In the genomic region with DNA sequence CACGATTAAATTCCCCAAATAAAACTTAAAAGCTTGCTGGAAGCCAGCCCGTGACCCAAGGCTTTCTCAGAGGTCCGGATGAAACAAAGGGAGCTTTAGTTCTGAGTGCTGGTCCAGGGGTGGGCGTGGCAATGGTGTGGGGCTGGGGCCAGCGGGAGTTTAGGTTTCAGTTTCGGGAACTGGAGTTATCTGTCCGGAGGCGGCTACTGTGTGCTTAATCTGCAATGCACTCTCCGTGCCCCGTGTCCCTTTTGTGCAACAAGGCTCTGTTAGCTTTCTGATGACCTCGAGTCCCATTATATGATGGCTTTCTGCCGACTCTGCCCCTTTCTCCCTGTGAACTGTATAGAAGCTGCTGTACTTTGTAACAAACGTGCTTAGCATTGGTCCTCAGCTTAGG, we compare ENCODE assay signal across 8 mouse cellular contexts. TPM values are rescaled to one million over a fixed set of nuclear protein-coding genes. Genes with fewer than 3 reads are reported as not detected.
DNase-seq lines count a peak whose midpoint lies in the region; ATAC-seq and TF ChIP-seq lines count a peak whose summit lies in the region.

No protein-coding gene starts in this region.

- TF ChIP-seq CTCF in heart, adult 2 months (IDR thresholded peaks at IDR 0.05), result no peak

- no peaks in the 10 kb centered on the region for H3K27me3 ChIP-seq in heart, adult 2 months (ENCODE audit: control insufficient read depth, insufficient read depth, low read length)
- no peaks in the 10 kb centered on the region for H3K27me3 ChIP-seq in lung, embryonic 16.5 days (ENCODE audit: control insufficient read depth, insufficient read depth, low read depth, low read length)
- H3K27me3 ChIP-seq in splenic B cell, adult 2 months (ENCODE audit: control insufficient read depth, insufficient read depth, low read length, poor library complexity, severe bottlenecking), result no peaks in the 10 kb centered on the region

- WGBS in heart, adult 2 months, result 2% methylated on average over 13 of the region's 13 CpGs
- 8% methylated on average over 13 of the region's 13 CpGs for WGBS in lung, embryonic 16.5 days

- peak overlapping the region; percentile 13 for H3K27ac ChIP-seq in heart, adult 2 months
- H3K27ac ChIP-seq in lung, embryonic 16.5 days (ENCODE audit: low read length), result peak overlapping the region; percentile 53

- TF ChIP-seq POLR2A in heart, adult 2 months (IDR thresholded peaks at IDR 0.05; ENCODE audit: insufficient read depth, low read depth, low read length), result no peak

- peaks cover 3% of the 10 kb centered on the region; the same call in 1 of the 2 replicates for H3K4me1 ChIP-seq in heart, adult 2 months (ENCODE audit: control insufficient read depth, insufficient read depth, low read length)
- no peaks in the 10 kb centered on the region; the same call in 1 of the 2 replicates for H3K4me1 ChIP-seq in lung, embryonic 16.5 days (replicated peaks; ENCODE audit: control insufficient read depth, insufficient read depth, low read length)

- no peak for TF ChIP-seq EP300 in heart, adult 2 months (IDR thresholded peaks at IDR 0.05; ENCODE audit: insufficient read depth, low read depth, low read length)

- intact Hi-C loops in heart, adult 2 months (cut with DNase I), result no loop called here

- no peaks in the 10 kb centered on the region for H3K36me3 ChIP-seq in heart, adult 2 months (ENCODE audit: control insufficient read depth, insufficient read depth, low read length)
- no peaks in the 10 kb centered on the region for H3K36me3 ChIP-seq in lung, embryonic 16.5 days (ENCODE audit: control insufficient read depth, insufficient read depth, low read length)
- H3K36me3 ChIP-seq in splenic B cell, adult 2 months (ENCODE audit: control insufficient read depth, insufficient read depth, low read length, poor library complexity, severe bottlenecking), result no peaks in the 10 kb centered on the region

- no peaks in the 10 kb centered on the region for H3K79me2 ChIP-seq in heart, adult 2 months (replicated peaks; ENCODE audit: control insufficient read depth, insufficient read depth, low read length)

- peak overlapping the region; percentile 63 for H3K4me2 ChIP-seq in lung, embryonic 16.5 days (ENCODE audit: low read depth, low read length)

- no peaks in the 10 kb centered on the region for H3K9me3 ChIP-seq in lung, embryonic 16.5 days (ENCODE audit: control insufficient read depth, low read length)

- H3K9ac ChIP-seq in heart, adult 2 months (ENCODE audit: low read depth, low read length), result peak overlapping the region; percentile 71
- peak overlapping the region; percentile 48 for H3K9ac ChIP-seq in lung, embryonic 16.5 days (ENCODE audit: low read length)

- peak; percentile 67 for ATAC-seq in lung, embryonic 16.5 days (ENCODE audit: low read depth)

- peak overlapping the region; percentile 47 for H3K4me3 ChIP-seq in heart, adult 2 months
- peak overlapping the region; percentile 51 for H3K4me3 ChIP-seq in lung, embryonic 16.5 days (ENCODE audit: low read length)

- peak; percentile 18 for DNase-seq in MEL-GATA-1-ER (ENCODE audit: extremely low read depth, low read depth)
- peak; percentile 52 for DNase-seq in embryo, embryonic 10 days (ENCODE audit: low spot score)
- peak; percentile 70 to 71 for DNase-seq in heart, adult 2 months
- DNase-seq in kidney, adult 8-10 months, result peak; percentile 13 to 21
- peak; percentile 18 for DNase-seq in splenic B cell, adult 2 months (ENCODE audit: low read depth, low spot score)
- no peak for DNase-seq in frontal cortex, postnatal 25 days (ENCODE audit: low spot score in 2 of 2)
- DNase-seq in c-Kit-positive CD71-positive TER-119-positive erythroid progenitor cells, embryonic 14.5 days (ENCODE audit: low spot score), result no peak

RNA-seq across cellular contexts. Expression of a gene that starts 3.6 kb away (rescaled TPM):
- 1 to 10 TPM in 1 of 2 experiments, under 1 TPM in 1; 0.70 to 2.5 TPM for total RNA-seq in heart, adult 2 months (2021)
- 1.9 and 2.6 TPM in 2 replicates for polyA plus RNA-seq in heart, adult 2 months (2012; rRNA removed)
- polyA plus RNA-seq in lung, embryonic 16.5 days (2015; fragmentation: Nextera tagmentation; extraction: Ambion mirVana), result 1.8 and 2.3 TPM in 2 replicates

RNA-seq across cellular contexts. Expression of a gene that starts 28.0 kb away (rescaled TPM):
- total RNA-seq in heart, adult 2 months (2021), result not detected
- polyA plus RNA-seq in heart, adult 2 months (2012; rRNA removed), result not detected in 2 replicates
- polyA plus RNA-seq in lung, embryonic 16.5 days (2015; fragmentation: Nextera tagmentation; extraction: Ambion mirVana), result not detected in 2 replicates

RNA-seq across cellular contexts. Expression of a gene that starts 40.0 kb away (rescaled TPM):
- total RNA-seq in heart, adult 2 months (2021), result under 1 TPM; 0.09 to 0.16 TPM
- polyA plus RNA-seq in heart, adult 2 months (2012; rRNA removed), result 0.06 TPM in 1 of 2 replicates, not detected in the other
- polyA plus RNA-seq in lung, embryonic 16.5 days (2015; fragmentation: Nextera tagmentation; extraction: Ambion mirVana), result 0.28 and 0.35 TPM in 2 replicates

Comparison
In these comparisons a context has a peak if more than half of its experiments do, and no peak if none do; other contexts are left out.
1. DNase-seq: peak in MEL-GATA-1-ER (single experiment), embryo, embryonic 10 days (single experiment), heart, adult 2 months (2 of 2), kidney, adult 8-10 months (2 of 2) and splenic B cell, adult 2 months (single experiment); none in frontal cortex, postnatal 25 days (0 of 2) and c-Kit-positive CD71-positive TER-119-positive erythroid progenitor cells, embryonic 14.5 days (single experiment).